Mouse (Mus musculus) small intestine, adult 2 months (tissue): ENCODE results near the gene Syne2.

Experiments
- CTCF ChIP-seq: fragments of 200-500 bp; IDR thresholded peaks from 2 replicates; pipeline ENCODE4 v1.5.1; 2012; ENCODE audit warnings: low read depth, mild to moderate bottlenecking, control low read depth, inconsistent platforms, low read length, moderate library complexity, mixed read lengths; ENCODE audit not compliant: insufficient replicate concordance, insufficient read length; ENCODE audit errors: extremely low read depth
- POLR2A ChIP-seq: fragments of 200-500 bp; IDR thresholded peaks from 2 replicates; pipeline ENCODE4 v1.6.1; 2012; ENCODE audit warnings: low read depth, mild to moderate bottlenecking, control low read depth, inconsistent platforms, low read length, moderate library complexity

DNA sequence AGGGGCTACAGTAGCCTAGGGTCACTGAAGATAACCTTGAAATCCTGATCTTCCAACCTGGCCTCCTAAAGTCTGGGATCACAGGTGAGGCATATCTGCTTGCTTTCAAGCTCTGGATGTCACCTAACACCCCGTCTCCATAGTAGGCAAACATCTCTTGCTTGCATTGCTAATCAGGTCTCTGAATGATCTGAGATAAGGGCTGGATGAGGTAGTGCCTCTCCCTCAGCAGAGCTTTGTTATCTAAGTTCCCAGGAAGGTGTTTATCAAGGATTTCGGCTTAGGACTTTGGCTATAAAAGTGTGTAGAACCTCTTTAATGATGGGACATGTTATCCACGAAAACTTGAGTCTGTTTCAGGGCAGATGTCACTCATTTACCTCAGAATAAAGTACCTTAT lies 46.5 kb upstream of the Syne2 start:
- TF ChIP-seq POLR2A (no peak), CTCF (no peak)
